Mouse (Mus musculus) right cerebral cortex, adult 2 months (tissue): ENCODE data around the gene Thtpa.

ENCODE experiments used
- DNase-seq, 2 experiments: peaks; one replicate each; pipeline ENCODE4 v3.0.0; 2021 to 2022; ENCODE audit warnings: low spot score in 2 of 2

The Thtpa gene

DNA sequence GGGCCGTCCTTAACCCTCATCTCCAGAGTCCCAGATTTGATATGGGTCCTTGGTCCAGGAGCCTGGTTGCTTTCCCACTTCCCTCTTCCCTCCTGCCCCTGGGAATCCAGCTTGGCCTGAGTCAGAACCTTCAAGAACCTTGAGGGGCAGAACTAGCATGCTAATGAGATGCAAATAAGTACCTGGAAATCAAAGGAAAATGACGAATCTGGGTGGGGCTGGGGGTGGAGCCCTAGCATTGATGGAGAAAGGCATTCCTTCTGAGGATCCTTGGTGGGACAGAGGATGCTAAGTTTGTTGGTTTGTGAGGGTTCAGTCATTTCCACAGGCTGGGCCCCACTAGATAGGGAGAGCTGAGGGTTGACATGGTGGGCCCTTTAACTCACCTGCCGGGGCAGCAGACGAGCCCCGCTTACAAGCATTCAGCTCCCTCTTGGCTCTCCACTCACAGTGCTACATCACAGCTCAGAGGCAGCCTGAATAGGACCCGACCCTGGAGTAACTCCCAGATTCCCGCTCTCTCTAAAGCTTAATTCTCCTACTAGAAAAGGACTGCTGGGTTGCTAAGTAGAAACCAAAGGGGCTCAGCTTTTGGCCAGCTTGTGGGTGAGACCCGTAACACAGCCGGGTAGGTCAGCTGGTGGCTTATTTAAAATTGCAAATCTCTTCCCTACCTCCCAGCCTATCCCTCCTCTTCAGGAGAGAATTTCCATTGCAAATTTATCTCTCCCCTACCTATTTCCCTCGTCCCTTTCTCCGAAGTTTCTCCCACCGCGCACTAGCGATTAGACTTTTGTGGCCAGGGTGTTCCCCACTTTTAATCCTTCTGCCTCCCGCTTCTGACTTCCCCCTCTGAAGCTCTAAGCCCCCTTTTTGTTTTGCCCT lies 16.9 kb upstream of the Thtpa start:
- no peak for DNase-seq

GRCm38 (mm10) chr14:55078366-55078989 lies 16.1 kb upstream of the Thtpa start:
- DNase-seq = no peak

DNA sequence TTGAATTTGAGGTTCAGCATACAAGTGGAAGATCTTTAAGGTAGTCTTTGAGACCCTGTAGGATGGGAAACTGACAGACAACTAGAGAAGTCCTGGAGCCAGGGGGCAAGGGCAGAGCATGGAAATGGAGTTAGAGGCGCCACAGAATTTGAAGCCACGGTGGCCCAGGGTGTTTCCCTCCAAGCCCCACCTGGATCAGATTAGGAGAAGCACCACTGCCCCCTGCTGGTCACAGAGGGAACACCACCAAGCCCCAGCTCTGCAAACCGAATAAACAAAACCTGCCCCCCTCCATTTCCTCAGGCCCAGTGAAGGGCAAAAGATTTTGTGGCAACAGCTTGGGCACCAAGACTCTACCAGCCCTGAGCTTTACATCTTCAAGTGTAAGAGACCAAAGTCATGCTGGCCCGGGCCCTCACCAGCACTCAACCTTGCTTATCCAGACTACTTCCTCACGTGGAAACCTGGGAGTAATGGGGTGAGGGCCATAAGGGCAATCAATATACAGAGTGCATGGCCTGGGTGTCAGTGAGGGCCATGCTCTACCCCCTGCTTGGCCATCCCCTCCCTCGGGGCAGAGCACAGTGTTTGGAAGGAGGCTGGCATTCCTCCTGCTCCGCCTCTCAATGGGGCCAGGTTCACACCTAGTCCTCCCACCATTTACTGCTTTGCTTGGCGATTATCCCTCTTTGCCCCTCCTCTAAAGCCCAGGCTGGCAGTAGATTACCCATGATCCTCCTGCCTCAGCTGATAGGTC lies 15.2 kb upstream of the Thtpa start:
- DNase-seq = peak in 1 of 2 experiments; percentile 81

DNA sequence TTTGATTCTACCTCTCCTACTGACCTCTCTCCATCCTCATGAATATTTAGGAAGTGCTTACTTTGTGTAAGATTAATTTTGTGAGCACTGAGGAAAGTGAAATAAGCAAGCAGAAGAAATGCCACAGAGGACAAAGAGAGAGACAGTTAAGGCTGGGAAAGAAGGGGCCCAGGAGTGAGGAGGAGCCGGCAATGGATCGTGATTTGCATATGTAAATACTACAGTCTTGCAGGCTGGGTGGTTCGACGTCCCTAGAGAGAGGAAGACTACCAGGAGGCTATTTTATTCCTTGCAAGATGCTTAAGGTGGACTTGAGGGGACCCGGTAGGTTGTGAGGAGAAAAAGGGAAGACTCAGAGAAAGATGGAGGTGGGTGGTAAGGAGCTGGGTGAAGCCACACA lies 13.5 kb upstream of the Thtpa start:
- no peak for DNase-seq

- no peak for DNase-seq
Measured at GRCm38 (mm10) chr14:55083481-55083880, 11.1 kb upstream of the Thtpa start.

GRCm38 (mm10) chr14:55085324-55086008 lies 9.1 kb upstream of the Thtpa start:
- DNase-seq = no peak

DNA sequence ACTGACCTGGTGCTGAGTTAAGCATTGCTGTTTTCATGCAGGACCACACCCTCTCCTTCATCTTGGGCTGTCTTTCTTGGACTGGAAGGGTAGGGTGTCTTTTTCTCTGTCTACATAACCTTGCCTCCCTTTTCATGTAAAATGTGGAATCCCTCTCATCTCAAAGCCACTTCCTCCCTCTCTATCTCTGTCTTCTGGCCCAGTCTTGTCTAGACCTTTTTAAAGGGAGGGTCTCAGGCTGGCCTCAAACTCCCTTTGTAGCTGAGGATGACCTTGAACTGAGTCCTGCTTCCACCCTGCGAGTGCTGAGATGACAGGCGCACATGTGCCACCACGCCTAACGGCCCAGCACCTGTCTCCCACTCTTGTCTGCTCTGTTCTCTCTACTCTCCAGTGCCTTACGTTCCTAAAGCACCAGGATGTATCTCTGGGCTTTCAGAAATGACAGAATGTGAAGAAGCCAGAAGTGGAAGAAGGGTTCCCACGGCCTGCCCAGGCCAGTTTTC lies 8.5 kb upstream of the Thtpa start:
- no peak for DNase-seq

- DNase-seq = peak in 1 of 2 experiments; percentile 71
Measured at GRCm38 (mm10) chr14:55089199-55089947, 5.2 kb upstream of the Thtpa start.

DNA sequence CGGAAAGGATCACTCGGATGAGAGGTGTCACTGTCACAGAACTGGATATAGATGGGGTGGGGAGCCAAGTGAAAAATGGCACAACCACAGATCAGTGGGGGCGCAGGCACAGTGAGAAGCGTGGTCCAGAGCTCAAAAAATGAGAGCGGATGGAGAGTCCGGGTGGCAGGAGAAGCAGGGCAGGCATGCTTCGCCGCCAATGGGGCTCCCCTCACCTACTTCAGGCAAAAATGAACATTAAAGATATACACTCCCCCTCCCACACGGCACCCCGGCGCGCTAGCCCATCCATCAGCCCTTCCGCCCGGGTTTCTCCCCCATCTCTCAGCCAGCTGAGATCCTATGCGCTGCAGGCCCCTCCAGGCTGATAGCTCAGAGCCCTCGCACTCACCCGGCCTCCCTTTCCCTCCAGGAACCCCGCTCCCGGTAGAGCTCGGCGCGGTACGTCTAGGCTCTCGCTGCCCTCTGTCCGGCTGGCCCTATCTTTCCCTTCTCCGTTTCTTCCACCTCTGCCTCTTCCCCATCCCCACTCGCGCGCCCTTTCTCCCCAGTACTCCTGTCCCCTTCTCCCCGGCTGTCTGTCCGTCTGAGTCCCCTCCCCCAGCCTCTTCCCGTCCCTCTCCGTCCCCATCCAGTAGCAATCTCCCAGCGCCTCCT lies 3.2 kb upstream of the Thtpa start:
- DNase-seq = peak in 1 of 2 experiments; percentile 57

DNA sequence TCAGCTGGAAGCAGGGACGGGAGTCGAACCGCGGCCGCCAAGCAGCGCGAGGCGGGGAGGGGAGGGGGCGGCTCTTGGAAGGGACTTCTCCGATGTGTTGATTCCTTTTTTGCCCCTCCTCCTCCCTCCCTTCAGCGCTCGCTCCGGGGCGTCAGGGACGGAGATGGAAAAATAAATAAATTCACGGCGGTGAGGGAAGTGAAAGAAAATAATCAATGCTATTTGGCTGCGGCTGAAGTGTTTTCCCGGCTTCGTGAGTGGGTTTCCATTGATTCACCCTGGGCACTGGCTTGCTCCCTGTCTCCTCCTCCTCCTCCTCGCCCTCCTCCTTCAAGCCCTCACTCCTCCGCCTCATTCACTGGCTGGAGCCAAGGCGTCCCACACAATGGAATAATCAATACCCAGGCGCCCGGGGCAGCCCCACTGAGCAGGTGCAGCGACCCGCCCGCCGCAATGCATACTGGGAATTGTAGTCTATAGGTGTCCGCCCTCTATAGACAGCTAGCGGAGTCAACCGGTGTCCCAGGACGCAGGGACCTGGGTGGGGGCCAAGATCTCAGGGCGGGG lies 2.5 kb upstream of the Thtpa start, which contains the start of gene Zfhx2:
Zfhx2 (minus strand) TSS at position 314 of the 567 bp plus-strand sequence.
- DNase-seq = peak; percentile 97 to 98

- no peak for DNase-seq
Measured at GRCm38 (mm10) chr14:55093927-55094326, 657 bp upstream of the Thtpa start.

DNA sequence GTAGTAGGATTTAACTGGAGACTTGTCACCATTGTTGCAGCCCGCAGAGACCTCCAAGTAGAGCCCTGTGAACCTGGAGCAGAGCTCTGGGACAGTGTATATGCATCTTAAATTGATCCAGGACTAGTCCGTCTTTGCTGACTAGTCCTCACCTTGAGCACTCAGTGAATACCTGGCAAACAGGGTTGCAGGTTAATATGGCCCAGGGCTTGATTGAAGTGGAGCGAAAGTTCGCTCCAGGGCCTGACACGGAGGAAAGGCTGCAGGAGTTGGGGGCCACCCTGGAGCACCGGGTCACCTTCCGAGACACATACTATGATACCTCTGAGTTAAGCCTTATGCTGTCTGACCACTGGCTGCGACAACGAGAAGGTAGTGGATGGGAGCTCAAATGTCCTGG lies 679 bp downstream of the Thtpa start:
- DNase-seq = no peak

- DNase-seq = no peak
Measured at GRCm38 (mm10) chr14:55095671-55096070, 1.1 kb downstream of the Thtpa start.

DNA sequence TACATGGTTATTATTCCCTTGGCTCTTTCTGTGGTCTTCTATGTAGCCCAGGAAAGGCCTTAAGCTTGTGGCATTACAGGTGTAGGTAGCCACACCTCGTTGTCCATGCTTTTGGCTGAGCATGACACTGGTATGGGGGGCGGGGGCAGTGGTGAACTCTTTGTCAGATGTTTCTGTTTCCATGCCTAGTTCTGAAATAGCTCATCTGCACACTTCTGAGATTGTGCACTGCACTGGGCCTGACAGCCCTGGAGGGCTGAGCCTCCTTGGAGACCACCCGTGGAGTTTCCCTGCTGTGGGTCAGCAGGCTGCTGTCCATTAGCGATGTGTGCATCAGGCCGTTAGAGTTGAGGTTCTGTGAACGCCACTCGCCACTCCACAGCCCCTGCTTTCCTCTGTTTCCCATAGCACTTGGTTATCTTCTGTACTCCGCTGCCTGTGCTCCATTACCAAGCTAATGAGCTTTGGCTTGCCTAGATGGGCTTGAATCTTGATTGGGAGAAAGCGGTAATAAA lies 2.0 kb downstream of the Thtpa start:
- no peak for DNase-seq

- no peak for DNase-seq
Measured at GRCm38 (mm10) chr14:55097646-55098045, 3.1 kb downstream of the Thtpa start.

DNA sequence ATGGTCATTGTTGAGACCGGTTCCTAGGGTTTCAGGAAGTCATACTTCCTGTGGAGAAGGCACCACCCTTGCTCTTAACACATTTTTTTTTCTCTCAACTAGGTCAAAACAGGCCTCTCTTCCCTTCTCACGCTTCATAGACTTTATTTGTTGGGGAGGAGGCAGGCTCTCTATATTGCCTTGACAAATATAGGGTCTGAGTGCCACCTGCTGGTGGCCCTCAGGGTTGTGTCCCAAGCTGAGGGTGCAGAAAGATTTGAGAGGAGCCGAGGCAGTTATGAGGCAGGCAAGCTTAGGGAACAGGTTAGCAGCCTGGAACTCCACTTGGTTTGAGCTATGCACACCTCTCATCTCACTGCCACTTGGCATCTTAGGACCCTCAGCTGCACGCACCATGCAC lies 3.5 kb downstream of the Thtpa start:
- DNase-seq = peak in 1 of 2 experiments; percentile 31

- DNase-seq = peak; percentile 80 to 83
Measured at GRCm38 (mm10) chr14:55101592-55101991, 7.0 kb downstream of the Thtpa start.

GRCm38 (mm10) chr14:55102253-55102785 lies 7.7 kb downstream of the Thtpa start:
- DNase-seq = no peak

DNA sequence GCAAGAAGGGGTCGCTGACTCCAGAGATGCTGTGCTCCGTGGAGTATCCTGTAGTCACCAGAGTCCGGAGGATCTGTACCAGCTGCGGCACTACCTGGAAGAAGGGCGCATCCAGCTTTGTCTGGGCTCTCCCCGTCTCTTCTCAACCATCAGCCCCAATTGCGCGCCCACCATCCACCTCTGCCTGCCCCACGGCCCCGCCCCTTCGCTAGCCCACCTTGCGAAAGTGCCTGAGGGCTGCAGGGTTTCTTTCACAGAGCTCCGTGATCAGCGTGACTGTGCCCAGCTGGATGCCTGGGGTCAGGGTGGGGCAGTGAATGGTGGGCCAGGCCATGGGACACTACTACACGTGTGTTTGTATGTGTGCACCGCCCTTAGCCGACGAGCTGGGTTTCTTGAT lies 9.8 kb downstream of the Thtpa start:
- DNase-seq = no peak
